Mouse (Mus musculus) heart, embryonic 12.5 days (tissue): ENCODE results near the gene Olfr95. TPM values are rescaled to one million over a fixed set of nuclear protein-coding genes. Genes with fewer than 3 reads are reported as not detected.

Experiments
- polyA plus RNA-seq: library from polyadenylated mRNA; unstranded; fragments of >200 nt; fragmentation: Nextera tagmentation; extraction: Ambion mirVana; gene quantifications from 2 replicates; pipeline ENCODE4 v1.2.1, GENCODE M21; 2016

Gene Olfr95
- polyA plus RNA-seq, 1 experiment from 2014 or later, result not detected

Other genes starting within 250 kb of the Olfr95 start
- 0.20 TPM in 1 of 2 replicates, not detected in the other for gene 2410137M14Rik, start 231.9 kb downstream of the Olfr95 start, polyA plus RNA-seq
- gene H2-M5, start 223.6 kb downstream of the Olfr95 start, polyA plus RNA-seq, result 0.31 and 0.36 TPM in 2 replicates
- 60.0 and 64.4 TPM in 2 replicates for gene Zfp57, start 212.0 kb downstream of the Olfr95 start, polyA plus RNA-seq
- 0.10 TPM in 1 of 2 replicates, not detected in the other for gene Mog, start 189.7 kb downstream of the Olfr95 start, polyA plus RNA-seq
- gene Gabbr1, start 167.2 kb downstream of the Olfr95 start, polyA plus RNA-seq, result 8.3 and 8.6 TPM in 2 replicates
- gene Olfr90, start 124.6 kb downstream of the Olfr95 start, polyA plus RNA-seq, result 0.08 TPM in 1 of 2 replicates, not detected in the other
- gene Olfr91, start 114.8 kb downstream of the Olfr95 start, polyA plus RNA-seq, result 0.05 TPM in 1 of 2 replicates, not detected in the other
- gene Olfr92, start 93.0 kb downstream of the Olfr95 start, polyA plus RNA-seq, result not detected in 2 replicates
- gene Olfr93, start 51.6 kb downstream of the Olfr95 start, polyA plus RNA-seq, result not detected in 2 replicates
- gene Ubd, start 19.2 kb downstream of the Olfr95 start, polyA plus RNA-seq, result not detected in 2 replicates
- not detected in 2 replicates for gene Olfr94, start 12.1 kb downstream of the Olfr95 start, polyA plus RNA-seq
- not detected in 2 replicates for gene Olfr96, start 7.0 kb upstream of the Olfr95 start, polyA plus RNA-seq
- gene Olfr97, start 24.2 kb upstream of the Olfr95 start, polyA plus RNA-seq, result not detected in 2 replicates
- not detected in 2 replicates for gene Olfr98, start 50.6 kb upstream of the Olfr95 start, polyA plus RNA-seq
- gene H2-M3, start 57.1 kb upstream of the Olfr95 start, polyA plus RNA-seq, result 0.57 and 0.74 TPM in 2 replicates
- gene Olfr99, start 70.3 kb upstream of the Olfr95 start, polyA plus RNA-seq, result not detected in 2 replicates
- not detected in 2 replicates for gene Olfr101, start 91.2 kb upstream of the Olfr95 start, polyA plus RNA-seq
- not detected in 2 replicates for gene Olfr102, start 103.9 kb upstream of the Olfr95 start, polyA plus RNA-seq
- gene Olfr103, start 126.6 kb upstream of the Olfr95 start, polyA plus RNA-seq, result not detected in 2 replicates
- not detected in 2 replicates for gene Olfr104-ps, start 146.5 kb upstream of the Olfr95 start, polyA plus RNA-seq
- gene Olfr105-ps, start 165.9 kb upstream of the Olfr95 start, polyA plus RNA-seq, result not detected in 2 replicates
- gene Olfr106-ps, start 177.3 kb upstream of the Olfr95 start, polyA plus RNA-seq, result not detected in 2 replicates
- gene Olfr107, start 186.1 kb upstream of the Olfr95 start, polyA plus RNA-seq, result not detected in 2 replicates
- not detected in 2 replicates for gene Olfr108, start 232.4 kb upstream of the Olfr95 start, polyA plus RNA-seq
- gene Olfr109, start 245.8 kb upstream of the Olfr95 start, polyA plus RNA-seq, result not detected in 2 replicates